30 mouse cellular contexts compared by ENCODE assay signal in genomic region chr14:119918281-119919034, GRCm38 (mm10).
DNase-seq lines count a peak whose midpoint lies in the region; ATAC-seq lines count a peak whose summit lies in the region.
"Had no signal": no experiment of that assay in that cellular context is flagged by ENCODE, and none has a peak within 500 bp of the region (broad histone marks: within the 10 kb centered on the region; RNA-seq: fewer than 3 reads in every experiment).

No protein-coding gene starts in this region.

- 22% methylated on average over 6 of the region's 6 CpGs for WGBS in kidney, embryonic 16.5 days
- 45% methylated on average over 6 of the region's 6 CpGs for WGBS in lung, embryonic 15.5 days

- H3K4me2 ChIP-seq in kidney, embryonic 16.5 days (replicated peaks; ENCODE audit: low read depth, low read length) = peak overlapping the region; percentile 16; the same call in 1 of the 2 replicates
- H3K4me2 ChIP-seq in lung, embryonic 15.5 days = no peak overlapping the region
- H3K4me2 ChIP-seq: forebrain, embryonic 13.5 days; heart, embryonic 12.5 days; heart, embryonic 15.5 days; hindbrain, embryonic 13.5 days had no signal

- ATAC-seq in frontal cortex, adult (ENCODE audit: low TSS enrichment) = peak; percentile 55
- ATAC-seq in kidney, embryonic 16.5 days (ENCODE audit: low FRiP score, low TSS enrichment) = peak; percentile 89
- peak; percentile 59; the same call in 1 of the 2 replicates for ATAC-seq in lung, embryonic 15.5 days (ENCODE audit: borderline replicate concordance, extremely low read depth, low FRiP score, low TSS enrichment)
- ATAC-seq: forebrain, embryonic 13.5 days; forebrain, embryonic 16.5 days; hindbrain, embryonic 16.5 days; Patski had no signal

- H3K9me3 ChIP-seq in kidney, embryonic 16.5 days (ENCODE audit: low read length) = no peaks in the 10 kb centered on the region
- H3K9me3 ChIP-seq in lung, embryonic 15.5 days = no peaks in the 10 kb centered on the region
- H3K9me3 ChIP-seq: forebrain, embryonic 10.5 days; forebrain, embryonic 13.5 days; heart, embryonic 12.5 days; heart, embryonic 15.5 days; hindbrain, embryonic 10.5 days; hindbrain, embryonic 13.5 days had no signal

- peaks cover 12% of the 10 kb centered on the region for H3K4me1 ChIP-seq in kidney, embryonic 16.5 days (ENCODE audit: insufficient read depth, low read length)
- no peaks in the 10 kb centered on the region for H3K4me1 ChIP-seq in lung, embryonic 15.5 days
- H3K4me1 ChIP-seq: forebrain, embryonic 10.5 days; forebrain, embryonic 13.5 days; heart, embryonic 12.5 days; heart, embryonic 15.5 days; hindbrain, embryonic 10.5 days had no signal

- peak overlapping the region; percentile 41; the same call in 1 of the 2 replicates for H3K27ac ChIP-seq in kidney, embryonic 16.5 days (ENCODE audit: low read length)
- no peak overlapping the region for H3K27ac ChIP-seq in lung, embryonic 15.5 days
- H3K27ac ChIP-seq: forebrain, embryonic 10.5 days; forebrain, embryonic 13.5 days; heart, embryonic 15.5 days; hindbrain, embryonic 10.5 days; hindbrain, embryonic 13.5 days had no signal

- no peaks in the 10 kb centered on the region for H3K36me3 ChIP-seq in kidney, embryonic 16.5 days (ENCODE audit: insufficient read depth, low read length)
- no peaks in the 10 kb centered on the region for H3K36me3 ChIP-seq in lung, embryonic 15.5 days
- H3K36me3 ChIP-seq: forebrain, embryonic 10.5 days; G1E; heart, embryonic 12.5 days; heart, embryonic 15.5 days; hindbrain, embryonic 10.5 days; hindbrain, embryonic 13.5 days had no signal

- no peak overlapping the region for H3K4me3 ChIP-seq in kidney, embryonic 16.5 days (ENCODE audit: low read length)
- H3K4me3 ChIP-seq in lung, embryonic 15.5 days = no peak overlapping the region
- H3K4me3 ChIP-seq: forebrain, embryonic 10.5 days; forebrain, embryonic 13.5 days; heart, embryonic 12.5 days; heart, embryonic 15.5 days; hindbrain, embryonic 10.5 days; hindbrain, embryonic 13.5 days had no signal

- H3K9ac ChIP-seq in kidney, embryonic 16.5 days (replicated peaks; ENCODE audit: low read length) = no peak overlapping the region
- H3K9ac ChIP-seq in lung, embryonic 15.5 days = no peak overlapping the region
- H3K9ac ChIP-seq: forebrain, embryonic 13.5 days; heart, embryonic 12.5 days; heart, embryonic 15.5 days; hindbrain, embryonic 13.5 days had no signal

- DNase-seq in frontal cortex, adult 2 months (ENCODE audit: extremely low spot score in 1 of 2, low spot score in 1 of 2) = no peak
- no peak for DNase-seq in kidney, postnatal 10 days
- no peak for DNase-seq in lung, postnatal 4 days
- peak; percentile 17 for DNase-seq in retina, postnatal 1 day
- DNase-seq in retina, embryonic 14.5 days (ENCODE audit: low spot score) = no peak
- DNase-seq: adrenal gland, postnatal 10 days; adrenal gland, postnatal 36 days; B cell, adult 2 months; cerebellum, adult 11 months; cerebellum, adult 2 months; cerebellum, adult 9-11 months; cerebellum, postnatal 25 days; gastrocnemius, postnatal 25 days; heart, adult 18-20 months; heart, postnatal 10 days; heart, postnatal 36 days had no signal

- no peaks in the 10 kb centered on the region for H3K27me3 ChIP-seq in kidney, embryonic 16.5 days (ENCODE audit: insufficient read depth, low read length)
- no peaks in the 10 kb centered on the region for H3K27me3 ChIP-seq in lung, embryonic 15.5 days
- H3K27me3 ChIP-seq: CH12.LX; forebrain, embryonic 13.5 days; heart, embryonic 12.5 days; heart, embryonic 15.5 days; hindbrain, embryonic 13.5 days; Patski had no signal
